28 mouse cellular contexts compared by ENCODE assay signal in the genomic region with DNA sequence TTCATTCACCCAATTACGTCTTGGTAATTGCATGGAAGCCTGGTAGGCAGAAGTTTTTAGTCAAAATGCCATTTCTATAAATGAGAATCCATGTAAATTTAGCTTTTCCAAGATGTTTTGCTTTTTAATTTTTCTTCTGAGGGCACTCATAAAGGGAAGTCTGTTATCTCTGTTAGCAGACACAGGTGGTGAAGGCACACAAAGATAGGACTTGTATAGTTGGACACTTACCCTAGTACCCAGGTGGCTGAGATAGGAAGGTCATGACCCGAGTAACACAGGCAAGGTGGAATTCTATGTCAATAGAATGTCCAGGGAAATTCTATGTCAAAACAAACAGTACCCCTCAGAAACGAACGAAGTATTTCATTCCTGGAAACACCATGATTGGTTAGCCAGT.
DNase-seq lines count a peak whose midpoint lies in the region; ATAC-seq and TF ChIP-seq lines count a peak whose summit lies in the region.
"Had no signal": no experiment of that assay in that cellular context is flagged by ENCODE, and none has a peak within 500 bp of the region (broad histone marks: within the 10 kb centered on the region; RNA-seq: fewer than 3 reads in every experiment).

No protein-coding gene starts in this region.

- H3K27me3 ChIP-seq in MEL (ENCODE audit: control insufficient read depth in 1 of 2, insufficient read depth in 2 of 2, low read length in 2 of 2), result no peaks in the 10 kb centered on the region
- H3K27me3 ChIP-seq in liver, embryonic 13.5 days, result no peaks in the 10 kb centered on the region
- H3K27me3 ChIP-seq: embryonic facial prominence, embryonic 12.5 days; forebrain, embryonic 12.5 days; hindbrain, embryonic 15.5 days; limb, embryonic 15.5 days; lung, embryonic 15.5 days; neural tube, embryonic 15.5 days; Patski had no signal

- ATAC-seq in liver, embryonic 13.5 days (ENCODE audit: low read depth), result no peak; the same call in 1 of the 2 replicates
- peak; percentile 36 for ATAC-seq in megakaryocyte-erythroid progenitor cell, adult 5-6 weeks (replicated peaks; ENCODE audit: low FRiP score, low TSS enrichment, poor library complexity, severe bottlenecking)
- ATAC-seq: inflammation-experienced regulatory T-cells, adult 6 months; Patski had no signal

- WGBS in liver, embryonic 13.5 days (ENCODE audit: insufficient replicate concordance), result 47% methylated on average over 4 of the region's 4 CpGs

- peak; percentile 73 for DNase-seq in MEL (ENCODE audit: low read depth, low spot score)
- DNase-seq in c-Kit-positive CD71-positive TER-119-negative erythroid progenitor cells, embryonic 14.5 days (ENCODE audit: low read depth), result peak; percentile 55
- DNase-seq in liver, embryonic 13.5 days, result peak; percentile 32
- DNase-seq in gastrocnemius, adult 8-10 months (ENCODE audit: low spot score in 2 of 2), result no peak
- DNase-seq in cerebellum, adult 18-20 months, result no peak
- DNase-seq: adrenal gland, postnatal 36 days; B cell, adult 2 months; cerebellum, adult 9-10 months; embryo, embryonic 11 days; gastrocnemius, postnatal 14 days; heart, postnatal 14 days; kidney, adult 11 months; lung, postnatal 36 days; midbrain, embryonic 14.5 days; retina, postnatal 1 day; right cerebral cortex, postnatal 14 days; thymus, postnatal 4 days had no signal

- peaks cover 0 to 22% of the 10 kb centered on the region in 2 experiments; a peak in 2 of 4 replicates for H3K36me3 ChIP-seq in MEL (ENCODE audit: control insufficient read depth in 1 of 2, insufficient read depth in 2 of 2, low read length in 2 of 2)
- no peaks in the 10 kb centered on the region for H3K36me3 ChIP-seq in liver, embryonic 13.5 days
- H3K36me3 ChIP-seq: hindbrain, embryonic 15.5 days; limb, embryonic 10.5 days; lung, embryonic 15.5 days had no signal

- no peak for TF ChIP-seq CTCF in MEL (IDR thresholded peaks at IDR 0.05 in 2 of 3, conservative IDR thresholded peaks at IDR 0.05 in 1 of 3; ENCODE audit: control insufficient read depth in 1 of 3, insufficient read depth in 1 of 3, low read depth in 2 of 3, low read length in 3 of 3, poor library complexity in 1 of 3, severe bottlenecking in 1 of 3)

- no peak for TF ChIP-seq RAD21 in MEL (IDR thresholded peaks at IDR 0.05; ENCODE audit: low read depth, low read length)

- no peak overlapping the region for H3K4me3 ChIP-seq in MEL (ENCODE audit: control insufficient read depth in 1 of 2, insufficient read depth in 1 of 2, low read depth in 2 of 2, low read length in 2 of 2)
- no peak overlapping the region for H3K4me3 ChIP-seq in liver, embryonic 13.5 days (replicated peaks)
- H3K4me3 ChIP-seq: embryonic facial prominence, embryonic 12.5 days; forebrain, embryonic 12.5 days; hindbrain, embryonic 10.5 days; hindbrain, embryonic 15.5 days; limb, embryonic 10.5 days; limb, embryonic 15.5 days; lung, embryonic 15.5 days; neural tube, embryonic 15.5 days had no signal

- H3K9ac ChIP-seq in MEL (ENCODE audit: control insufficient read depth, low read depth, low read length, poor library complexity, severe bottlenecking), result no peak overlapping the region
- no peak overlapping the region for H3K9ac ChIP-seq in liver, embryonic 13.5 days
- H3K9ac ChIP-seq: embryonic facial prominence, embryonic 12.5 days; forebrain, embryonic 12.5 days; hindbrain, embryonic 15.5 days; limb, embryonic 15.5 days; lung, embryonic 15.5 days; neural tube, embryonic 15.5 days had no signal

- TF ChIP-seq POLR2A in MEL (IDR thresholded peaks at IDR 0.05; ENCODE audit: control insufficient read depth in 1 of 2, insufficient read depth in 1 of 2, low read depth in 1 of 2, low read length in 2 of 2, poor library complexity in 1 of 2), result no peak

- no peaks in the 10 kb centered on the region for H3K9me3 ChIP-seq in MEL (replicated peaks; ENCODE audit: insufficient read depth, low read length)
- H3K9me3 ChIP-seq in liver, embryonic 13.5 days (replicated peaks), result no peaks in the 10 kb centered on the region
- H3K9me3 ChIP-seq: embryonic facial prominence, embryonic 12.5 days; forebrain, embryonic 12.5 days; hindbrain, embryonic 10.5 days; hindbrain, embryonic 15.5 days; limb, embryonic 10.5 days; limb, embryonic 15.5 days; lung, embryonic 15.5 days; neural tube, embryonic 15.5 days had no signal

- H3K4me1 ChIP-seq in MEL (ENCODE audit: control insufficient read depth in 1 of 2, insufficient read depth in 2 of 2, low read length in 2 of 2), result peaks cover 7 to 33% of the 10 kb centered on the region in 2 experiments
- H3K4me1 ChIP-seq in liver, embryonic 13.5 days (replicated peaks), result peaks cover 46% of the 10 kb centered on the region
- H3K4me1 ChIP-seq: neural tube, embryonic 15.5 days had no signal

- no peaks in the 10 kb centered on the region for H3K79me2 ChIP-seq in MEL (ENCODE audit: control insufficient read depth, insufficient read depth, low read length, poor library complexity)

- H3K4me2 ChIP-seq in liver, embryonic 13.5 days, result no peak overlapping the region
- H3K4me2 ChIP-seq: embryonic facial prominence, embryonic 12.5 days; forebrain, embryonic 12.5 days; hindbrain, embryonic 15.5 days; limb, embryonic 15.5 days; lung, embryonic 15.5 days; neural tube, embryonic 15.5 days had no signal

- no peak overlapping the region for H3K27ac ChIP-seq in MEL (ENCODE audit: control insufficient read depth, low read depth, low read length)
- H3K27ac ChIP-seq in liver, embryonic 13.5 days, result no peak overlapping the region
- H3K27ac ChIP-seq: embryonic facial prominence, embryonic 12.5 days; forebrain, embryonic 12.5 days; hindbrain, embryonic 10.5 days; hindbrain, embryonic 15.5 days; limb, embryonic 10.5 days; limb, embryonic 15.5 days; lung, embryonic 15.5 days; neural tube, embryonic 15.5 days had no signal

- peak; percentile 86 to 89 for TF ChIP-seq EP300 in MEL (IDR thresholded peaks at IDR 0.05; ENCODE audit: low read depth in 1 of 2, low read length in 2 of 2)

TF ChIP-seq in MEL, 35 proteins besides CTCF, POLR2A, EP300 and RAD21:
- TF ChIP-seq JUND (IDR thresholded peaks at IDR 0.05; ENCODE audit: low read depth, low read length), result no peak
- TF ChIP-seq RCOR1 (IDR thresholded peaks at IDR 0.05; ENCODE audit: low read depth, low read length), result peak; percentile 66
- TF ChIP-seq NRF1 (IDR thresholded peaks at IDR 0.05; ENCODE audit: insufficient read depth, low read depth, low read length, poor library complexity, severe bottlenecking), result no peak
- TF ChIP-seq TCF12 (IDR thresholded peaks at IDR 0.05; ENCODE audit: low read depth, low read length), result peak; percentile 95
- peak; percentile 83 for TF ChIP-seq TAL1 (IDR thresholded peaks at IDR 0.05; ENCODE audit: low read length)
- peak; percentile 87 for TF ChIP-seq GATA1 (IDR thresholded peaks at IDR 0.05; ENCODE audit: low read depth, low read length)
- no peak for TF ChIP-seq NELFE (IDR thresholded peaks at IDR 0.05; ENCODE audit: low read depth, low read length)
- TF ChIP-seq ETS1 (IDR thresholded peaks at IDR 0.05; ENCODE audit: low read depth, low read length), result peak; percentile 85
- no peak for TF ChIP-seq ZKSCAN1 (IDR thresholded peaks at IDR 0.05; ENCODE audit: low read depth, low read length)
- peak; percentile 53; the same call in 1 of the 2 replicates for TF ChIP-seq SIN3A (IDR thresholded peaks at IDR 0.05; ENCODE audit: low read length)
- no peak for TF ChIP-seq POLR2AphosphoS2 (IDR thresholded peaks at IDR 0.05; ENCODE audit: low read length)
- no peak for TF ChIP-seq POLR2AphosphoS5 (IDR thresholded peaks at IDR 0.05; ENCODE audit: borderline replicate concordance, low read depth, low read length)
- TF ChIP-seq MYB (IDR thresholded peaks at IDR 0.05; ENCODE audit: low read depth, low read length), result 0 out of 2 replicates have a peak, but pooled peaks have one; percentile 20
TF ChIP-seq in MEL: peak in this region for 7.

Comparison
In these comparisons a context has a peak if more than half of its experiments do, and no peak if none do; other contexts are left out.
1. DNase-seq: peak in MEL (single experiment), c-Kit-positive CD71-positive TER-119-negative erythroid progenitor cells, embryonic 14.5 days (single experiment) and liver, embryonic 13.5 days (single experiment); none in gastrocnemius, adult 8-10 months (0 of 2) and cerebellum, adult 18-20 months (0 of 2).